Mouse (Mus musculus) kidney, embryonic 16.5 days (tissue): Measurements from ENCODE around the gene Rabepk. TPM values are rescaled to one million over a fixed set of nuclear protein-coding genes. Genes with fewer than 3 reads are reported as not detected.
"Not testable (repeated sequence)": the region's sequence is repeated elsewhere in the genome, so short reads cannot be mapped to it uniquely, and the experiment has no call there.

Experiments
- ATAC-seq: fragments of 200-750 bp; cut with Nextera tagmentation; 2 replicates; pipeline ENCODE4 v1.8.0; 2017; ENCODE audit warnings: moderate TSS enrichment; ENCODE audit not compliant: low FRiP score, low TSS enrichment
- H3K27ac ChIP-seq: fragments of 300-500 bp; sonication (generic); 2 replicates; pipeline ENCODE4 v1.5.1; 2014; ENCODE audit warnings: low read length
- H3K27me3 ChIP-seq: fragments of 300-500 bp; sonication (generic); 2 replicates; pipeline ENCODE4 v1.6.1; 2014; ENCODE audit warnings: low read length, control low read depth, mixed read lengths; ENCODE audit not compliant: insufficient read depth
- H3K36me3 ChIP-seq: fragments of 300-500 bp; sonication (generic); 2 replicates; pipeline ENCODE4 v1.6.1; 2014; ENCODE audit warnings: low read length, control low read depth, mixed read lengths; ENCODE audit not compliant: insufficient read depth
- H3K4me1 ChIP-seq: fragments of 300-500 bp; sonication (generic); 2 replicates; pipeline ENCODE4 v1.6.1; 2014; ENCODE audit warnings: low read length, control low read depth, mixed read lengths; ENCODE audit not compliant: insufficient read depth
- H3K4me2 ChIP-seq: fragments of 300-500 bp; sonication (generic); replicated peaks from 2 replicates; pipeline ENCODE4 v1.6.1; 2014; ENCODE audit warnings: low read depth, low read length
- H3K4me3 ChIP-seq: fragments of 300-500 bp; sonication (generic); 2 replicates; pipeline ENCODE4 v1.5.1; 2014; ENCODE audit warnings: mild to moderate bottlenecking, low read length
- H3K9ac ChIP-seq: fragments of 300-500 bp; sonication (generic); replicated peaks from 2 replicates; pipeline ENCODE4 v1.6.1; 2014; ENCODE audit warnings: low read length
- H3K9me3 ChIP-seq: fragments of 300-500 bp; sonication (generic); 2 replicates; pipeline ENCODE4 v1.6.1; 2016; ENCODE audit warnings: low read length, control low read depth
- WGBS: fragments of 180-500 bp; shearing (Covaris S2); extraction: QIAGEN DNeasy Blood & Tissue Kit; methylation state at CpG from one replicate; pipeline ENCODE4 v1.1.7; 2014; 5-methylcytosine and 5-hydroxymethylcytosine counted together
- polyA plus RNA-seq: library from polyadenylated mRNA; unstranded; fragments of >200 nt; fragmentation: Nextera tagmentation; extraction: Ambion mirVana; gene quantifications from 2 replicates; pipeline ENCODE4 v1.2.1, GENCODE M21; 2015

The Rabepk gene
- polyA plus RNA-seq, 1 experiment from 2014 or later = 38.9 TPM

GRCm38 (mm10) chr2:34792543-34792942, 7.2 kb downstream of the Rabepk start:
- H3K4me3 ChIP-seq, H3K27me3 ChIP-seq, ATAC-seq, H3K4me1 ChIP-seq, H3K9me3 ChIP-seq, H3K27ac ChIP-seq, H3K9ac ChIP-seq, H3K4me2 ChIP-seq: not testable (repeated sequence)
- peaks cover 20% of the 10 kb centered on the region for H3K36me3 ChIP-seq
- 82% methylated on average over 2 of the region's 2 CpGs for WGBS

GRCm38 (mm10) chr2:34790282-34790681, 9.4 kb downstream of the Rabepk start:
- no peaks in the 10 kb centered on the region for H3K4me1 ChIP-seq
- no peaks in the 10 kb centered on the region for H3K27me3 ChIP-seq
- H3K4me3 ChIP-seq = no peak overlapping the region
- H3K27ac ChIP-seq = no peak overlapping the region
- H3K36me3 ChIP-seq = peaks cover 25% of the 10 kb centered on the region
- H3K9ac ChIP-seq = no peak overlapping the region
- H3K9me3 ChIP-seq = no peaks in the 10 kb centered on the region
- H3K4me2 ChIP-seq = no peak overlapping the region
- WGBS = 93% methylated on average over 8 of the region's 8 CpGs
- no peak for ATAC-seq

DNA sequence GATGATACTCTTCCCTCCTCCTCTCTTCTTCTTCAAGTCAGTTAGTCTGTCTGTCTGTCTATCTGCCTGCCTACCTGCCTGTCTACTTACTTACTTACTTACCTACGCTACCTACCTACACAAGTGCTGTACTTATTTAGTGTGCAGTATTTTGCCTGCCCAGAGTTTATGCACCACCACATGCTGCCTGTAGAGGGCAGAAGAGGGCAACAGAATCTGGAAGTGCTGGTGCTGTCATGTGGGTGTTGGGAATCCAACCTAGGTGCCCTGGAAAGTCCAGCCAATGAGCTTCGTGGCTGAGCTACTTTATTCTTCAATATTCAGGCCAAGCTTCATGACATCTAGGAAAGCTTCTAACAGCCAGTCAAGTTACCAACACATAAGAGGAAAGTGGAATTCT, 15.6 kb downstream of the Rabepk start:
- peaks cover 50% of the 10 kb centered on the region for H3K36me3 ChIP-seq
- H3K27me3 ChIP-seq = no peaks in the 10 kb centered on the region
- 80% methylated on average over 2 of the region's 2 CpGs for WGBS
- no peaks in the 10 kb centered on the region for H3K4me1 ChIP-seq
- H3K4me2 ChIP-seq = no peak overlapping the region
- no peaks in the 10 kb centered on the region for H3K9me3 ChIP-seq
- no peak for ATAC-seq
- H3K9ac ChIP-seq = no peak overlapping the region
- no peak overlapping the region for H3K27ac ChIP-seq
- H3K4me3 ChIP-seq = no peak overlapping the region

- Histone ChIP-seq H3K9me3 (no peaks in the 10 kb centered on the region), H3K9ac (no peak overlapping the region), H3K4me3 (no peak overlapping the region), H3K27ac (no peak overlapping the region), H3K4me1 (no peaks in the 10 kb centered on the region), H3K27me3 (no peaks in the 10 kb centered on the region), H3K36me3 (peaks cover 55% of the 10 kb centered on the region), H3K4me2 (no peak overlapping the region)
- 93% methylated on average over 14 of the region's 14 CpGs for WGBS
- no peak for ATAC-seq
Observed at GRCm38 (mm10) chr2:34783064-34784020, 16.4 kb downstream of the Rabepk start.

DNA sequence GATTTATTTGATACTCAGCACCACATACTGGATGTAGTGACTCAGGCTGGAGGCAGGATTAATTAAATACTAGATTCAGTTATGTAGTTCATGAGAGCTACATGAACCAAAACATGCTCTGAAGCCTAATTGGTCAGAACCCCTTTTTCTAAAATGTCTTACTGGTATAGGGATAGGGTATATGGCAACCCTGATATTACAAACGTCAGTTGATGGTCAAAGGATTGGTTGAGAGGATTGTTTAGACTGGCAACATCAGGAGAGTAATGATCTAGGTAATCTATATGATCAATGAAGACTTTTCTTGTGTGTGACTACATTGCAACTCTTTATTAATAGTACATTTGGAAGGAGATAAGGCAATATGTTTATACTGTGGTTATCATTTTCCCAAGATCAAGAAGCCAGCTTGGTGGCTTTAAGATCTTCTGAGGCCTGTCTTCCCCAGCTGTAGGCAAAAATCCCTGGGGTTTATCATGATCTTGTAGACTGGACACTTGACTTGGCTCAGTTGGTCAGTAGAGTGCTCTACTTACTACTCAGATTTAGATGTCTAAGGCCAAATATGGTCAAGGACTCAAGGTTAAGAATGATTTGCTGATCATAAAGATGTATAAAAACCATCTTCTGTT, 22.4 kb downstream of the Rabepk start:
- Histone ChIP-seq H3K27ac (no peak overlapping the region), H3K9me3 (no peaks in the 10 kb centered on the region), H3K27me3 (no peaks in the 10 kb centered on the region)

DNA sequence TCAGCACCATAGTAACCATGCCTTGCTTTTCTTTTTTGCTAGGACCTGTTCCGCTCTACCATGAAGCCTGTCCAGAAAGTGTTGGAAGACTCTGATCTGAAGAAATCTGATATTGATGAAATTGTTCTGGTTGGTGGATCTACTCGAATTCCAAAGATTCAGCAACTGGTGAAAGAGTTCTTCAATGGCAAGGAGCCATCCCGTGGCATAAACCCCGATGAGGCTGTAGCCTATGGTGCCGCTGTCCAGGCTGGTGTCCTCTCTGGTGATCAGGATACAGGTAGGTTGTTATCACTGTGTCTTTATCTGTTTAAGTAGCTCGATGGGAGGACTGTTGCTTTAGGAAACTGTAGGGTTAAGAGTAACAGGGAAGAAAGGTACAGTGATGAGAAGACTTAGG, 25.2 kb downstream of the Rabepk start:
- peak overlapping the region; percentile 93 for H3K4me3 ChIP-seq
- peak overlapping the region; percentile 90 for H3K4me2 ChIP-seq
- no peak for ATAC-seq
- H3K27me3 ChIP-seq = no peaks in the 10 kb centered on the region
- peak overlapping the region; percentile 38; the same call in 1 of the 2 replicates for H3K9ac ChIP-seq
- H3K36me3 ChIP-seq = peaks cover 63% of the 10 kb centered on the region
- WGBS = 82% methylated on average over 6 of the region's 6 CpGs
- H3K27ac ChIP-seq = no peak overlapping the region
- peaks cover 51% of the 10 kb centered on the region for H3K4me1 ChIP-seq
- no peaks in the 10 kb centered on the region for H3K9me3 ChIP-seq

More for the DNA sequence above, 22.4 kb downstream of the Rabepk start:
- no peak for ATAC-seq
- H3K9ac ChIP-seq = no peak overlapping the region
- H3K4me3 ChIP-seq = peak overlapping the region; percentile 2; the same call in 1 of the 2 replicates
- peaks cover 80% of the 10 kb centered on the region for H3K36me3 ChIP-seq
- H3K4me1 ChIP-seq = peaks cover 47% of the 10 kb centered on the region
- WGBS = 74% methylated on average over 1 of the region's 1 CpGs
- H3K4me2 ChIP-seq = peak overlapping the region; percentile 36

GRCm38 (mm10) chr2:34773673-34774072, 26.0 kb downstream of the Rabepk start:
- no peak for ATAC-seq
- peak overlapping the region; percentile 93 for H3K4me3 ChIP-seq
- WGBS = 81% methylated on average over 4 of the region's 4 CpGs
- no peaks in the 10 kb centered on the region for H3K9me3 ChIP-seq
- peak overlapping the region; percentile 90 for H3K4me2 ChIP-seq
- H3K27me3 ChIP-seq = no peaks in the 10 kb centered on the region
- H3K4me1 ChIP-seq = peaks cover 51% of the 10 kb centered on the region
- H3K27ac ChIP-seq = no peak overlapping the region
- H3K36me3 ChIP-seq = peaks cover 57% of the 10 kb centered on the region
- peak overlapping the region; percentile 99; the same call in 1 of the 2 replicates for H3K9ac ChIP-seq

DNA sequence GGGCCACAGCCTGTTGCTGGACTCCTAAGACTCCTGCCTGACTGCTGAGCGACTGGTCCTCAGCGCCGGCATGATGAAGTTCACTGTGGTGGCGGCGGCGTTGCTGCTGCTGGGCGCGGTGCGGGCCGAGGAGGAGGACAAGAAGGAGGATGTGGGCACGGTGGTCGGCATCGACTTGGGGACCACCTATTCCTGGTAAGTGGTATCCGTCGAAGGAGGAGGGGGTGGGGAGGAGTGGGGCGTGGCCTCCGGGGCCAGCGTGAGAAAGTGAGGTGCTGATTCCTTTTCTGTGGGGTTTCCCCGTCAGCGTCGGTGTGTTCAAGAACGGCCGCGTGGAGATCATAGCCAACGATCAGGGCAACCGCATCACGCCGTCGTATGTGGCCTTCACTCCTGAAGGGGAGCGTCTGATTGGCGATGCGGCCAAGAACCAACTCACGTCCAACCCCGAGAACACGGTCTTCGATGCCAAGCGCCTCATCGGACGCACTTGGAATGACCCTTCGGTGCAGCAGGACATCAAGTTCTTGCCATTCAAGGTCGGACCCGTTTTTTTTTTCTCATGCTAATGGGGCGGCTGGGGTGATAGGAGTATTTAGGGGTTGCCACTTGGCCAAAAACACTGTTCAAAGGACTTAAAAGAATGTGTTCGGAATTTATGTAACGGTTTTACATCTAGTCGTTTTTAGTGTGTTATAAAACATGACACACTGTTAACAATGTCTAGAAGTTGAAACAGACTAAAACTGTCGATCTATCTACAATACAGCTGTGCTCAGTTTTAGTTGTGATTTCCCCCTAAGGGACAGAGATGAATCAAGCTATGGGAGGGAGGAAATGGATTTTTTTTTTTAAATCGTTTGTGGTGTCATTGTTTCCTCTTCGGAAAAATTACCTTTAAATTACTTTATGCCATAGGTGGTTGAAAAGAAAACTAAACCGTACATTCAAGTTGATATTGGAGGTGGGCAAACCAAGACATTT, 27.2 kb downstream of the Rabepk start:
- H3K36me3 ChIP-seq = peaks cover 45% of the 10 kb centered on the region
- H3K9ac ChIP-seq = peak overlapping the region; percentile 99
- H3K4me1 ChIP-seq = peaks cover 50% of the 10 kb centered on the region
- 3% methylated on average over 50 of the region's 50 CpGs for WGBS
- peak overlapping the region; percentile 94 for H3K27ac ChIP-seq
- peak; percentile 20; the same call in 1 of the 2 replicates for ATAC-seq
- H3K9me3 ChIP-seq = no peaks in the 10 kb centered on the region
- peak overlapping the region; percentile 90 for H3K4me2 ChIP-seq
- H3K4me3 ChIP-seq = peak overlapping the region; percentile 93
- H3K27me3 ChIP-seq = no peaks in the 10 kb centered on the region
